Mouse (Mus musculus) adrenal gland, postnatal 4 days (tissue): ENCODE results near the gene Slc11a1. TPM values are rescaled to one million over a fixed set of nuclear protein-coding genes. Genes with fewer than 3 reads are reported as not detected.

Source experiments
- DNase-seq, 2 experiments: peaks; one replicate each; pipeline ENCODE4 v3.0.0; 2021 to 2022; ENCODE audit warnings: low spot score in 2 of 2, mixed read lengths in 2 of 2
- total RNA-seq, 2 experiments: library from RNA; stranded (reverse); gene quantifications; 2 replicates each; pipeline ENCODE4 v1.2.3; 2021

Slc11a1 gene
- total RNA-seq, 2 experiments from 2014 or later = 10.2 to 13.6 TPM

DNA sequence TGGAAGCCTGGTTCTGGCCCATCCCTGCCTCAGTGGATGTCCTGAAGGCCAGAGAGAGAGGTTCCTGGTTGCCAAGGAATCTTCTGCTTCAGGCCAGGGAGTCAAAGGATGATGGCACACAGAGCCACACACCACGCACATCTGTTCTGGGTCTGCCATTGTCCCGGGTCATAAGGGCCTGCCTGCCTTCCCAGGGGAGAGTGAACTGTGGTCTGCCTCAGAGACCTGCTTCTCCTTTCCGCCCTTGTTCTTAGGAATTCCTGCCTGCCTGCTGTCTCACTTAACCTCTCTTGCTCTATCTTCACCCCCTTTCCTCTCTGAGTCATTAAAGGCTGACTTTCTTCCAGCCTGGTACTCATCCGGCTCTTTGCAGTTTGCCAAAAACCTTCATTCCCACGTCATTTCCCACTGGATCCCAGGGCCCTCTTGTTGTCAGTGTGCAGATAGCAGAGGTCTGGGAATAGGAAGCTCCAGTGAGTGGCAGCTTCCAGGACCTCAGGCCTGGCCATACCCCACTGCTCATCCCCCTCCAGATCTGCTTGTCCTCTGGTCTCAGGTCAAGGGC, 22.4 kb upstream of the Slc11a1 start:
- no peak for DNase-seq

GRCm38 (mm10) chr1:74353453-74354229, 21.4 kb upstream of the Slc11a1 start:
- DNase-seq = no peak

- no peak for DNase-seq
These were observed 17.5 kb upstream of the Slc11a1 start for GRCm38 (mm10) chr1:74357531-74357930.

GRCm38 (mm10) chr1:74359952-74360517, 15.0 kb upstream of the Slc11a1 start:
- DNase-seq = no peak

GRCm38 (mm10) chr1:74361812-74362211, 13.2 kb upstream of the Slc11a1 start, which contains the start of gene Catip:
Gene Catip (plus strand): TSS chr1:74362108.
- peak in 1 of 2 experiments; percentile 55 for DNase-seq

GRCm38 (mm10) chr1:74362325-74363229, 12.4 kb upstream of the Slc11a1 start:
- DNase-seq = no peak

DNA sequence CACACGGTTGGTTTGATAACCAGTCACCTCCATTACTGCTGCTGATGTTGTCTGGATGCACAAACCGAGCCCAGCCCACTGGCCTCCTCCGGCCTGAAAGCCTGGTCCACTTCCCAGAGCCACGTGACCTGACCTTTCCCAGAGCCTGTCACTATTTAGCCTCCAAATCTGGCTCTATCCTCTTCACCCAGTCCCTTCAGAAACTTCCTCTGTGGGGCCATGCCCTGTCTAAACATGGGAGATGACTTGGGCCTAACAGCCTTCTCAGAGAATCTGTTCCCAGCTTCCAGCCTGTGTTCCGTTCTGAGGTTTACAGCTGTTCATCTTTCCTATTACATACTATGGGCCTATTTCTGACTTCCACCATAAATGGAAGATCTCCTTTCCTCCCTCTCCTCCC, 11.6 kb upstream of the Slc11a1 start:
- DNase-seq = no peak

DNA sequence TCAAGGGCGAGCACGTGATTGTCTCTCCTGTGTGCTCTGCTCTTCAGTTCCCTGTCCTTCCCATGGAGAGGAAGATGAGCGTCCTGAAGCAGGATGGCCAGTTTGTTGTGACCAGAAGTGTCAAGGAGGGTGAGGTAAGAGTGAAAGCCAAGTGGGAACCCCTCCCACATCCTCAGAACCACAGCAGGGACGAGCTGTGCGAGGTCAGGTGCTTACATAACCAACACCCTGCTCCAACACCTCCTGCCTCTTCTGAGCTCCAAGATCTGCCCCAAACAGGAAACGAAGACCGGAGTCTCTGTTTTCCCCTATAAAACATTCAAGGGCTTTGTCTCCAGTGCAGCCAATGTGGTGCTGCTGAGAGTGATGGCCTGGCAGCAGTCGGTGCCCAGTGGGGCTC, 10.7 kb upstream of the Slc11a1 start:
- DNase-seq = no peak

GRCm38 (mm10) chr1:74367886-74368645, 6.9 kb upstream of the Slc11a1 start:
- no peak for DNase-seq

GRCm38 (mm10) chr1:74370040-74370439, 5.0 kb upstream of the Slc11a1 start:
- no peak for DNase-seq

DNA sequence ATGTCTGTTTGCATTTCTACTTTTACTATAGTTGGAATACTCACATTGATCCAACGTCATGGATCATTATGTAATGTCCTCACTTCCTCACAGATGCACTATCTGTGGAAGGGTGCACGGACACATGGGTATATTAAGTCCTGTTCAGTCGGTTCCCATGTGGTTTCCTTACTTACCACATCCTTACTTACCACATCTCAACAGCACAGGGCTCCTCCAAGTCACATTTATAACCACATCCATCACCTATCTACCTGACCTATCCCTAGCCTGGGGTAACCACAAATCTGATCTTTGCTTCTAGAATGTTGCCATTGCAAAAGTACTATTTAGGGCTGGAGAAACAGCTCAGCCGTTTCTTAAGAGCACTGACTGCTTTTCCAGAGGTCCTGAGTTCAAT, 1.6 kb upstream of the Slc11a1 start:
- DNase-seq = no peak

DNA sequence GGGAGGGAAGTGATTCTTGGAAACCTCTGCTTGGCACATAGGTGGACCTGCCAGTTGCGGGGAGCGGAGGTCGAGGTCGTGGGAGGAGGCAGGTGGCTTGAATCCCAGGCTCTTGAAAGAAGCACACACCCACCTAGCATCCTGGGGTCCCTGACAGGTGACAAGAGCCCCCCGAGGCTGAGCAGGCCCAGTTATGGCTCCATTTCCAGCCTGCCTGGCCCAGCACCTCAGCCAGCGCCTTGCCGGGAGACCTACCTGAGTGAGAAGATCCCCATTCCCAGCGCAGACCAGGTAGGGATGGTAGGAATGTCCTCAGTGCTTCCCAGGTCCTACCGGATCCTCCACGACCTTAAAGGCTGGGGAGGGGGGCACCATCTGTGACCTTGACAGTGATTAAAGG, 566 bp downstream of the Slc11a1 start:
- DNase-seq = no peak

- DNase-seq = no peak
These were observed 1.4 kb downstream of the Slc11a1 start for GRCm38 (mm10) chr1:74376396-74376795.

GRCm38 (mm10) chr1:74379058-74379504, 4.1 kb downstream of the Slc11a1 start:
- no peak for DNase-seq

GRCm38 (mm10) chr1:74380484-74380883, 5.5 kb downstream of the Slc11a1 start:
- no peak for DNase-seq

GRCm38 (mm10) chr1:74381588-74382021, 6.6 kb downstream of the Slc11a1 start:
- DNase-seq = no peak

- DNase-seq = no peak
These were observed 8.4 kb downstream of the Slc11a1 start for GRCm38 (mm10) chr1:74383385-74383784.

- no peak for DNase-seq
These were observed 9.5 kb downstream of the Slc11a1 start for GRCm38 (mm10) chr1:74384525-74384924.

- DNase-seq = no peak
These were observed 10.1 kb downstream of the Slc11a1 start for GRCm38 (mm10) chr1:74385064-74385463.

DNA sequence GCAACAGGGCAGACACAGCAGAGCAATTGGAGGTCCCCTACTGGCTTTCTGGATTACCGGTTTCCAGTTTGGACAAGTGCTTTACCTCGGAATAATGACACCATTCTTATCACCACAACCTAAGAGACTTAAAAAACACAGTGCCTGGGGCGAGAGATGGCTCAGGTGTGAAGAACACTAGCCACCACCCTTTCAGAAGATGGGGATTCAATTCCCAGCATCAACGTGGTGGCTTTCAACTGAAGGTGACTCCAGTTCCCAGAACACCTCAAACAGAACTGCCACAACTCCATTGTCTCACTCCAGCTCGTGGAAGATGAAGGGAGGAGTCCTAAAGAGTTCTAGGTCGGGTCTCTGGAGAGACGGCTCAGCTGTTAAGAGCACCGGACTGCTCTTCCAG, 10.5 kb downstream of the Slc11a1 start:
- DNase-seq = no peak

GRCm38 (mm10) chr1:74386363-74386713, 11.3 kb downstream of the Slc11a1 start:
- DNase-seq = no peak
